Mouse (Mus musculus) liver, adult 2 months (tissue): ENCODE results near the gene Rhox2g.
"Not testable (repeated sequence)": the region's sequence is repeated elsewhere in the genome, so short reads cannot be mapped to it uniquely, and the experiment has no call there.

Experiments
- CTCF ChIP-seq: fragments of 200-500 bp; IDR thresholded peaks from 2 replicates; pipeline ENCODE4 v1.5.1; 2011; ENCODE audit warnings: low read depth, low read length, control low read depth
- POLR2A ChIP-seq: fragments of 200-500 bp; IDR thresholded peaks from 2 replicates; pipeline ENCODE4 v1.6.1; 2011; ENCODE audit warnings: low read length, control low read depth; ENCODE audit not compliant: insufficient read depth; ENCODE audit errors: extremely low read depth

DNA sequence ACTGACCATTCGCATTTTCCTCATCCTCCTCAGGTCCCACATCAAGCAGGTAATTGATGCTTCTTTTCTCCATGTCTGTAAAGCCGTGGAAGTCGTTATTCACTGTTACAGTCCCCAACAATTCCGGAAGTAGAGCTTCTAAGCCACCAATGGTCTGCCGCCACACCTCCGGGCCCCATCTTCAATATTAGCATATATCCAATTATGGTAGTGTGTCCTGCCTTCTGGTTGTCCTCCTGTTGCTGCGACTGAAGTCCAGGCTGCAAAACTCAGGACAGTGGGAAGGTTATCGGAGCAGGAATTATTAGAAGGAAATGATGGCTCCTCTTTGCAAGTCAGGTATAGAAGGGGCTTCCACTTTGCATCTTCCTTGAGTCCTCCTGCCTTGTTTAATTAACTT is 29.9 kb upstream of the Rhox2g start, which contains the start of gene Rhox2h:
- TF ChIP-seq CTCF, POLR2A: not testable (repeated sequence)
